Mouse (Mus musculus) heart, embryonic 11.5 days (tissue): ENCODE measurements around the gene Zfp362. TPM values are rescaled to one million over a fixed set of nuclear protein-coding genes. Genes with fewer than 3 reads are reported as not detected.

ENCODE experiments used
- ATAC-seq: fragments of 200-750 bp; cut with Nextera tagmentation; replicated peaks from 2 replicates; pipeline ENCODE4 v1.8.0; 2017; ENCODE audit warnings: moderate library complexity; ENCODE audit not compliant: insufficient number of reproducible peaks, low FRiP score, low TSS enrichment
- H3K27ac ChIP-seq: fragments of 300-500 bp; sonication (generic); 2 replicates; pipeline ENCODE4 v1.5.1; 2014; ENCODE audit warnings: mild to moderate bottlenecking, low read depth, low read length
- H3K27me3 ChIP-seq: fragments of 300-500 bp; sonication (generic); 2 replicates; pipeline ENCODE4 v1.6.1; 2014; ENCODE audit warnings: mild to moderate bottlenecking, low read length, mixed read lengths; ENCODE audit not compliant: control insufficient read depth, insufficient read depth
- H3K36me3 ChIP-seq: fragments of 300-500 bp; sonication (generic); 2 replicates; pipeline ENCODE4 v1.6.1; 2014; ENCODE audit warnings: mild to moderate bottlenecking, low read length, moderate library complexity, mixed read lengths; ENCODE audit not compliant: control insufficient read depth, insufficient read depth
- H3K4me1 ChIP-seq: fragments of 300-500 bp; sonication (generic); 2 replicates; pipeline ENCODE4 v1.6.1; 2014; ENCODE audit warnings: low read length; ENCODE audit not compliant: control insufficient read depth, insufficient read depth
- H3K4me2 ChIP-seq: fragments of 300-500 bp; sonication (generic); 2 replicates; pipeline ENCODE4 v1.6.1; 2014; ENCODE audit warnings: mild to moderate bottlenecking, moderate library complexity
- H3K4me3 ChIP-seq: fragments of 300-500 bp; sonication (generic); 2 replicates; pipeline ENCODE4 v1.5.1; 2014; ENCODE audit warnings: low read depth, low read length
- H3K9ac ChIP-seq: fragments of 300-500 bp; sonication (generic); 2 replicates; pipeline ENCODE4 v1.6.1; 2014; ENCODE audit warnings: mild to moderate bottlenecking, low read depth, low read length, moderate library complexity
- H3K9me3 ChIP-seq: fragments of 300-500 bp; sonication (generic); replicated peaks from 2 replicates; pipeline ENCODE4 v1.6.1; 2016; ENCODE audit warnings: low read length; ENCODE audit not compliant: control insufficient read depth
- WGBS: fragments of 180-500 bp; shearing (Covaris S2); extraction: QIAGEN DNeasy Blood & Tissue Kit; methylation state at CpG from one replicate; pipeline ENCODE4 v1.1.7; 2014; ENCODE audit not compliant: insufficient replicate concordance; 5-methylcytosine and 5-hydroxymethylcytosine counted together
- polyA plus RNA-seq: library from polyadenylated mRNA; unstranded; fragments of >200 nt; fragmentation: Nextera tagmentation; extraction: Ambion mirVana; gene quantifications from 2 replicates; pipeline ENCODE4 v1.2.1, GENCODE M21; 2014

The Zfp362 gene
- 21.0 and 21.3 TPM in 2 replicates for polyA plus RNA-seq

GRCm38 (mm10) chr4:128806043-128806826, at the start of gene Zfp362:
Gene Zfp362 (minus strand): TSS chr4:128806045.
- Histone ChIP-seq H3K36me3 (no peaks in the 10 kb centered on the region), H3K9ac (peak within 1 kb of the TSS; percentile 95), H3K27ac (peak within 1 kb of the TSS; percentile 96), H3K4me2 (peak within 1 kb of the TSS; percentile 92), H3K4me3 (peak within 1 kb of the TSS; percentile 81), H3K4me1 (peaks cover 36% of the 10 kb centered on the region), H3K27me3 (no peaks in the 10 kb centered on the region), H3K9me3 (no peaks in the 10 kb centered on the region)
- ATAC-seq, result peak; percentile 47
- WGBS, result under 1% methylated on average over 85 of the region's 111 CpGs

DNA sequence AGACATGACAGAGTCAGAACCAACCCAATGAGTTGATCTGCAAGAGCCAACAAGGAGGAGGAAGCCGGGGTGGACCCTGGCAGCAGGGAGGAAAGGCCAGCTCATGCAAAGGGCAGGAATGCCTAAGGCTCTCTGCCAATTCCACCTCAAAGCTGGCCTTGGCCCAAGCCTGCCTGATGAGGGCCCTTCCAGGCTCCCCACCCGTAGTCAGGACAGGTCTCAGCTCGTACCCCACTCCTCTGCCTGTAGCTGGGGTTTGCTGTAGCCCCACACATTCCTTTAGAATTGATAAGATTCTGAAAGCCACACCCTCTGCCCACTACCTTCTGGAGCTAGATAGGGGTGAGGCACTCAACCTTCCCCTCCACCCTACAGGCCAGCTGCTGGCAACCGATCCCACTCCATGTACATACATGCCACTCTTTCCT, 49.8 kb upstream of the Zfp362 start:
- ATAC-seq, result 0 out of 2 replicates have a peak, but pooled peaks have one; percentile 26
- Histone ChIP-seq H3K4me2 (no peak overlapping the region), H3K4me1 (peaks cover 3% of the 10 kb centered on the region; the same call in 1 of the 2 replicates), H3K27me3 (no peaks in the 10 kb centered on the region), H3K9ac (no peak overlapping the region), H3K9me3 (0 out of 2 replicates have a peak, but pooled peaks cover 2% of the 10 kb centered on the region), H3K27ac (no peak overlapping the region), H3K4me3 (no peak overlapping the region), H3K36me3 (no peaks in the 10 kb centered on the region)
- 62% methylated on average over 4 of the region's 4 CpGs for WGBS

- no peak overlapping the region for H3K9ac ChIP-seq
- H3K27ac ChIP-seq, result no peak overlapping the region
- WGBS, result 85% methylated on average over 11 of the region's 11 CpGs
- H3K4me3 ChIP-seq, result no peak overlapping the region
- peaks cover 3% of the 10 kb centered on the region; the same call in 1 of the 2 replicates for H3K4me1 ChIP-seq
- no peaks in the 10 kb centered on the region for H3K36me3 ChIP-seq
- no peak for ATAC-seq
- no peak overlapping the region for H3K4me2 ChIP-seq
- H3K27me3 ChIP-seq, result no peaks in the 10 kb centered on the region
- no peaks in the 10 kb centered on the region for H3K9me3 ChIP-seq
Observed at GRCm38 (mm10) chr4:128853117-128853516, 47.3 kb upstream of the Zfp362 start.

GRCm38 (mm10) chr4:128852266-128852887, 46.5 kb upstream of the Zfp362 start:
- H3K4me2 ChIP-seq, result no peak overlapping the region
- peaks cover 3% of the 10 kb centered on the region; the same call in 1 of the 2 replicates for H3K4me1 ChIP-seq
- no peaks in the 10 kb centered on the region for H3K27me3 ChIP-seq
- WGBS, result 49% methylated on average over 12 of the region's 12 CpGs
- no peak overlapping the region for H3K4me3 ChIP-seq
- no peaks in the 10 kb centered on the region for H3K9me3 ChIP-seq
- H3K27ac ChIP-seq, result no peak overlapping the region
- H3K9ac ChIP-seq, result no peak overlapping the region
- ATAC-seq, result no peak
- H3K36me3 ChIP-seq, result no peaks in the 10 kb centered on the region

- ATAC-seq, result no peak
- no peak overlapping the region for H3K9ac ChIP-seq
- H3K36me3 ChIP-seq, result no peaks in the 10 kb centered on the region
- no peak overlapping the region for H3K4me2 ChIP-seq
- no peak overlapping the region for H3K27ac ChIP-seq
- H3K4me3 ChIP-seq, result no peak overlapping the region
- no peaks in the 10 kb centered on the region for H3K9me3 ChIP-seq
- WGBS, result 60% methylated on average over 7 of the region's 7 CpGs
- H3K27me3 ChIP-seq, result no peaks in the 10 kb centered on the region
- no peaks in the 10 kb centered on the region for H3K4me1 ChIP-seq
Observed at GRCm38 (mm10) chr4:128849686-128850085, 43.8 kb upstream of the Zfp362 start.

DNA sequence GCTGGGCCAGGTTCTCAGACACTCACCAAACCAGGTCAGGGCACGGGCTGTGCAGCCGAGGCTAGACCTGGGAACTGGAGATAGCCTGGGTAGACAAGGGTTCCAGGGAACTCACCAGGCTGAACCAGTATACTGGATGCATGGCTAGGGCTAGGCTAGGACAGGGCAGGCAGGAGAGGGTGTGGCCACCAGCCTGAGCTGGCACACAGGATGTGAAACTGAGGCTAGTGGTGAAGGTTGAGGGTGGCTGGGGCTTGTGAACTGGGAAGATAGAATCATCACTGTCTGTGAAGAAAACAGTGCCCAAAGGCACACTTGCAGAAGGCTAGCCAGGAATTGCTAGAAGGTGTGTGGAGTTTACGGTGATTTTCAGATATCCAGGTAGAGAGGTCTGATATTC, 43.1 kb upstream of the Zfp362 start:
- Histone ChIP-seq H3K4me1 (no peaks in the 10 kb centered on the region), H3K4me2 (no peak overlapping the region), H3K4me3 (no peak overlapping the region), H3K36me3 (no peaks in the 10 kb centered on the region), H3K27ac (no peak overlapping the region), H3K27me3 (no peaks in the 10 kb centered on the region), H3K9ac (no peak overlapping the region), H3K9me3 (no peaks in the 10 kb centered on the region)
- WGBS, result 87% methylated on average over 3 of the region's 3 CpGs
- no peak for ATAC-seq

GRCm38 (mm10) chr4:128845367-128845973, 39.6 kb upstream of the Zfp362 start:
- WGBS, result 67% methylated on average over 12 of the region's 12 CpGs
- Histone ChIP-seq H3K27me3 (no peaks in the 10 kb centered on the region), H3K36me3 (no peaks in the 10 kb centered on the region), H3K27ac (no peak overlapping the region), H3K4me3 (no peak overlapping the region), H3K9ac (no peak overlapping the region), H3K4me2 (no peak overlapping the region), H3K9me3 (no peaks in the 10 kb centered on the region), H3K4me1 (peaks cover 6% of the 10 kb centered on the region; the same call in 1 of the 2 replicates)
- no peak for ATAC-seq

DNA sequence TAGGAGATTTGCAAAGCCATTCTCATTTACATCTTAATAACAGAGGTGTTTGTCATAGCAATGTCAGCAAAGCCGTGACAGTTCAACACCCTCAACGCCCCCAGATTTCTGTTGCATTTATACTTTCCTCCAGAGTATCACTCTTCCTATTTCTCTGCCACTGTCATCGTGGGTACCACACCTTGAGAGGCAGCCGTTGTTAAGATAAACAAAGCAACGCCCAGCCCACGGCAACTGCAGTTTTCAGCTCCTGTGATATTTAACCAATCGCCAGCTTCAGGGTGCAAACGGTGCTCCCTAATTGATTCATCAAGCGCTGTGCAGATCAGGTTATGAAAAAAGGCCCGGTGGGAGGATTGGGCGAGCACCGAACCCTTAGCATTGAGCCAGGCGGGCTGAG, 38.7 kb upstream of the Zfp362 start:
- no peak for ATAC-seq
- WGBS, result 38% methylated on average over 13 of the region's 13 CpGs
- no peak overlapping the region for H3K9ac ChIP-seq
- peaks cover 11% of the 10 kb centered on the region for H3K4me1 ChIP-seq
- no peak overlapping the region for H3K4me3 ChIP-seq
- no peak overlapping the region for H3K27ac ChIP-seq
- no peaks in the 10 kb centered on the region for H3K27me3 ChIP-seq
- no peaks in the 10 kb centered on the region for H3K9me3 ChIP-seq
- H3K36me3 ChIP-seq, result no peaks in the 10 kb centered on the region
- H3K4me2 ChIP-seq, result no peak overlapping the region
